11 mouse cellular contexts compared by ENCODE assay signal in the genomic region with DNA sequence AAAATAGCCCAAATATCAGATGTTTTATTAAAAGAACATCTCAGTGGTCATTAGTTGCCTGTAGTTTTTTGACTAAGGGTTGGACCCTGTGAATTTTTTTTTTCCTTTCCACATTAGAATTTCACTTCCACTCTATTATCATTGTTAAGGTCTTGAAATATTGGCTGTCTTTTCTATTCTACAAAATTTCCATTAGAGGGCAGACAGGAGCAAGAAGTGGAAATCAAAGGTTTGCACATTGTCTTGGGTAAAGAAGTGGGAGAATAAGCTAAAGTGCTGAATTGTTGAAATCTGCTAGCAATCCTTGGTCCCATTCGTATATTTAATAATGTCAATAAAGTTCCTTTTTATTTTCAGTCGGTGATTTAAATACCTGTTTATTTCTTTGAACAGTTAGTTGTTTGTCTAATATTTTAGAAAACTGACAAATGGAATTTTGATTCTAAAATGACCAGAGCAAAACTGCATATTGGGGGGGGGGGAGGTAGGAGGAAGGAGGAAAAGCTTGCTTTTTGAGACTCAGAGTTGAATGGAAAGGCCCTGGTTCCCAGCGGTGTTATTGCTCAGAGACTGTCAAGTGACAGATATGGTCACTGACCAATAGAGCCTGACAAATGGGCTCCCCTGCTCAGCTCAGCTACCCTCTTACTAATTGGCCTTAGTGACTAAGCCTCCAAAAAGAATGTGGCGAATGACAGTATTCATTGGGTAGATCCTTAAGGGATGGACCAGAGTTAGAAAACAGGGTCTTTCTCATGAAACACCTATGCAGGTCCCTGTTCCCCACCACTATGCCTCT.
A peak's percentile ranks its signal among the peaks of the same experiment; 100 is the strongest.
DNase-seq lines count a peak whose midpoint lies in the region; ATAC-seq and TF ChIP-seq lines count a peak whose summit lies in the region.
"Had no signal": no experiment of that assay in that cellular context is flagged by ENCODE, and none has a peak within 500 bp of the region (broad histone marks: within the 10 kb centered on the region; RNA-seq: fewer than 3 reads in every experiment).

No protein-coding gene starts in this region.

- H3K36me3 ChIP-seq in embryonic facial prominence, embryonic 11.5 days (replicated peaks; ENCODE audit: control insufficient read depth, insufficient read depth, low read depth, low read length): no peaks in the 10 kb centered on the region
- no peaks in the 10 kb centered on the region for H3K36me3 ChIP-seq in embryonic facial prominence, embryonic 10.5 days (replicated peaks)
- H3K36me3 ChIP-seq in lung, postnatal 0 days (ENCODE audit: insufficient read depth, low read length): no peaks in the 10 kb centered on the region
- no peaks in the 10 kb centered on the region for H3K36me3 ChIP-seq in neural tube, embryonic 13.5 days
- H3K36me3 ChIP-seq: embryonic facial prominence, embryonic 15.5 days; heart, embryonic 15.5 days had no signal

- no peak for ATAC-seq in embryonic facial prominence, embryonic 11.5 days (replicated peaks; ENCODE audit: insufficient number of reproducible peaks, low FRiP score, low TSS enrichment, low read depth)
- no peak for ATAC-seq in lung, postnatal 0 days
- ATAC-seq in neural tube, embryonic 13.5 days (ENCODE audit: low read depth): 0 out of 2 replicates have a peak, but pooled peaks have one; percentile 27

- WGBS in embryonic facial prominence, embryonic 11.5 days: 52% methylated on average over 4 of the region's 4 CpGs
- WGBS in embryonic facial prominence, embryonic 10.5 days: 54% methylated on average over 4 of the region's 4 CpGs
- 49% methylated on average over 4 of the region's 4 CpGs for WGBS in lung, postnatal 0 days
- 40% methylated on average over 4 of the region's 4 CpGs for WGBS in neural tube, embryonic 13.5 days

- peak; percentile 59 for TF ChIP-seq CTCF in lung, postnatal 0 days (IDR thresholded peaks at IDR 0.05)

- H3K27me3 ChIP-seq in embryonic facial prominence, embryonic 11.5 days (ENCODE audit: control insufficient read depth, insufficient read depth, low read length): no peaks in the 10 kb centered on the region
- no peaks in the 10 kb centered on the region for H3K27me3 ChIP-seq in embryonic facial prominence, embryonic 10.5 days (replicated peaks; ENCODE audit: low read depth, poor library complexity, severe bottlenecking)
- H3K27me3 ChIP-seq in lung, postnatal 0 days (replicated peaks; ENCODE audit: insufficient read depth, low read length): no peaks in the 10 kb centered on the region
- H3K27me3 ChIP-seq in neural tube, embryonic 13.5 days: no peaks in the 10 kb centered on the region
- H3K27me3 ChIP-seq: embryonic facial prominence, embryonic 15.5 days; heart, embryonic 15.5 days had no signal

- no peaks in the 10 kb centered on the region for H3K4me1 ChIP-seq in embryonic facial prominence, embryonic 11.5 days (ENCODE audit: control insufficient read depth, insufficient read depth, low read length)
- H3K4me1 ChIP-seq in embryonic facial prominence, embryonic 10.5 days: peaks cover 8% of the 10 kb centered on the region
- no peaks in the 10 kb centered on the region for H3K4me1 ChIP-seq in lung, postnatal 0 days (ENCODE audit: insufficient read depth, low read depth, low read length)
- H3K4me1 ChIP-seq in neural tube, embryonic 13.5 days (replicated peaks): peaks cover 6% of the 10 kb centered on the region
- H3K4me1 ChIP-seq: embryonic facial prominence, embryonic 15.5 days; heart, embryonic 15.5 days had no signal

- no peaks in the 10 kb centered on the region for H3K9me3 ChIP-seq in embryonic facial prominence, embryonic 11.5 days (replicated peaks; ENCODE audit: control insufficient read depth, low read length)
- no peaks in the 10 kb centered on the region for H3K9me3 ChIP-seq in embryonic facial prominence, embryonic 10.5 days
- no peaks in the 10 kb centered on the region for H3K9me3 ChIP-seq in lung, postnatal 0 days (ENCODE audit: low read length)
- H3K9me3 ChIP-seq in neural tube, embryonic 13.5 days: no peaks in the 10 kb centered on the region
- H3K9me3 ChIP-seq: embryonic facial prominence, embryonic 15.5 days; heart, embryonic 15.5 days had no signal

- no peak for TF ChIP-seq EP300 in lung, postnatal 0 days (IDR thresholded peaks at IDR 0.05)

- H3K9ac ChIP-seq in embryonic facial prominence, embryonic 11.5 days (replicated peaks; ENCODE audit: low read length): no peak overlapping the region
- no peak overlapping the region for H3K9ac ChIP-seq in lung, postnatal 0 days (replicated peaks; ENCODE audit: low read depth)
- no peak overlapping the region for H3K9ac ChIP-seq in neural tube, embryonic 13.5 days
- H3K9ac ChIP-seq: embryonic facial prominence, embryonic 15.5 days; heart, embryonic 15.5 days had no signal

- no peak overlapping the region for H3K4me2 ChIP-seq in embryonic facial prominence, embryonic 11.5 days (ENCODE audit: low read depth, low read length)
- H3K4me2 ChIP-seq in lung, postnatal 0 days (replicated peaks; ENCODE audit: low read depth, low read length): no peak overlapping the region
- H3K4me2 ChIP-seq in neural tube, embryonic 13.5 days: no peak overlapping the region
- H3K4me2 ChIP-seq: embryonic facial prominence, embryonic 15.5 days; heart, embryonic 15.5 days had no signal

- H3K27ac ChIP-seq in embryonic facial prominence, embryonic 11.5 days (replicated peaks; ENCODE audit: low read depth, low read length): no peak overlapping the region
- H3K27ac ChIP-seq in embryonic facial prominence, embryonic 10.5 days (replicated peaks): no peak overlapping the region
- no peak overlapping the region for H3K27ac ChIP-seq in lung, postnatal 0 days (ENCODE audit: low read length)
- H3K27ac ChIP-seq in neural tube, embryonic 13.5 days (replicated peaks): no peak overlapping the region
- H3K27ac ChIP-seq: embryonic facial prominence, embryonic 15.5 days; heart, embryonic 15.5 days had no signal

- DNase-seq in embryonic facial prominence, embryonic 11.5 days (ENCODE audit: low spot score): peak; percentile 61
- DNase-seq in embryonic facial prominence, embryonic 10.5 days (ENCODE audit: low spot score): no peak
- DNase-seq in lung, postnatal 0 days (ENCODE audit: low spot score): peak; percentile 58
- DNase-seq in lung, adult 18-20 months: no peak
- peak; percentile 26 for DNase-seq in embryo, embryonic 11.5 days (ENCODE audit: low read depth, low spot score)
- no peak for DNase-seq in urinary bladder, postnatal 14 days (ENCODE audit: low spot score)
- no peak for DNase-seq in spleen, adult 18-20 months
- DNase-seq: adrenal gland, postnatal 36 days had no signal

- H3K4me3 ChIP-seq in embryonic facial prominence, embryonic 11.5 days (ENCODE audit: low read depth, low read length): no peak overlapping the region
- H3K4me3 ChIP-seq in embryonic facial prominence, embryonic 10.5 days: no peak overlapping the region
- no peak overlapping the region for H3K4me3 ChIP-seq in lung, postnatal 0 days (ENCODE audit: low read depth, low read length)
- H3K4me3 ChIP-seq in neural tube, embryonic 13.5 days: no peak overlapping the region
- H3K4me3 ChIP-seq: embryonic facial prominence, embryonic 15.5 days; heart, embryonic 15.5 days had no signal

Comparison
In these comparisons a context has a peak if more than half of its experiments do, and no peak if none do; other contexts are left out.
1. DNase-seq: peak in embryonic facial prominence, embryonic 11.5 days (single experiment), lung, postnatal 0 days (single experiment) and embryo, embryonic 11.5 days (single experiment); none in embryonic facial prominence, embryonic 10.5 days (single experiment), lung, adult 18-20 months (0 of 2), urinary bladder, postnatal 14 days (single experiment) and spleen, adult 18-20 months (0 of 2).